Mouse (Mus musculus) embryo, embryonic 11 days (tissue): ENCODE measurements around the gene Nwd2.

ENCODE experiments used
- DNase-seq: peaks from one replicate; pipeline ENCODE4 v3.0.0-alpha.2; 2015

The Nwd2 gene

GRCm38 (mm10) chr5:63649070-63649532 lies at the start of gene Nwd2:
TSS of gene Nwd2 (plus strand) at chr5:63649102.
- DNase-seq, result peak; percentile 37

- no peak for DNase-seq
Measured at GRCm38 (mm10) chr5:63607447-63607846, 41.5 kb upstream of the Nwd2 start.

GRCm38 (mm10) chr5:63616792-63617668 lies 31.9 kb upstream of the Nwd2 start:
- DNase-seq, result no peak

GRCm38 (mm10) chr5:63624123-63624522 lies 24.8 kb upstream of the Nwd2 start:
- DNase-seq, result no peak

GRCm38 (mm10) chr5:63627832-63628530 lies 20.9 kb upstream of the Nwd2 start:
- no peak for DNase-seq

GRCm38 (mm10) chr5:63628531-63628871 lies 20.4 kb upstream of the Nwd2 start:
- DNase-seq, result no peak

- DNase-seq, result no peak
Measured at GRCm38 (mm10) chr5:63634636-63635035, 14.3 kb upstream of the Nwd2 start.

- peak; percentile 4 for DNase-seq
Measured at GRCm38 (mm10) chr5:63648187-63648586, 715 bp upstream of the Nwd2 start.

GRCm38 (mm10) chr5:63649533-63650464 lies 897 bp downstream of the Nwd2 start:
- peak; percentile 54 for DNase-seq

- no peak for DNase-seq
Measured at GRCm38 (mm10) chr5:63651813-63652212, 2.9 kb downstream of the Nwd2 start.

- DNase-seq, result no peak
Measured at GRCm38 (mm10) chr5:63652705-63653104, 3.8 kb downstream of the Nwd2 start.

GRCm38 (mm10) chr5:63666884-63667283 lies 18.0 kb downstream of the Nwd2 start:
- no peak for DNase-seq

GRCm38 (mm10) chr5:63675934-63676333 lies 27.0 kb downstream of the Nwd2 start:
- no peak for DNase-seq

GRCm38 (mm10) chr5:63689084-63689483 lies 40.2 kb downstream of the Nwd2 start:
- peak; percentile 57 for DNase-seq

GRCm38 (mm10) chr5:63696784-63697183 lies 47.9 kb downstream of the Nwd2 start:
- DNase-seq, result no peak

GRCm38 (mm10) chr5:63697196-63697595 lies 48.3 kb downstream of the Nwd2 start:
- DNase-seq, result no peak

- DNase-seq, result no peak
Measured at GRCm38 (mm10) chr5:63728955-63729354, 80.1 kb downstream of the Nwd2 start.

GRCm38 (mm10) chr5:63735521-63735920 lies 86.6 kb downstream of the Nwd2 start:
- DNase-seq, result no peak

GRCm38 (mm10) chr5:63743426-63743825 lies 94.5 kb downstream of the Nwd2 start:
- DNase-seq, result no peak

GRCm38 (mm10) chr5:63748299-63748698 lies 99.4 kb downstream of the Nwd2 start:
- DNase-seq, result no peak

GRCm38 (mm10) chr5:63748759-63749158 lies 99.9 kb downstream of the Nwd2 start:
- no peak for DNase-seq

GRCm38 (mm10) chr5:63755092-63755761 lies 106.3 kb downstream of the Nwd2 start:
- peak; percentile 26 for DNase-seq
